Mouse (Mus musculus) left cerebral cortex, adult 11 months (tissue): ENCODE data around the gene Gm3149.
"Not testable (repeated sequence)": the region's sequence is repeated elsewhere in the genome, so short reads cannot be mapped to it uniquely, and the experiment has no call there.

ENCODE experiments used
- DNase-seq: peaks from one replicate; pipeline ENCODE4 v3.0.0; 2022; ENCODE audit warnings: low spot score

Gm3149 gene

DNA sequence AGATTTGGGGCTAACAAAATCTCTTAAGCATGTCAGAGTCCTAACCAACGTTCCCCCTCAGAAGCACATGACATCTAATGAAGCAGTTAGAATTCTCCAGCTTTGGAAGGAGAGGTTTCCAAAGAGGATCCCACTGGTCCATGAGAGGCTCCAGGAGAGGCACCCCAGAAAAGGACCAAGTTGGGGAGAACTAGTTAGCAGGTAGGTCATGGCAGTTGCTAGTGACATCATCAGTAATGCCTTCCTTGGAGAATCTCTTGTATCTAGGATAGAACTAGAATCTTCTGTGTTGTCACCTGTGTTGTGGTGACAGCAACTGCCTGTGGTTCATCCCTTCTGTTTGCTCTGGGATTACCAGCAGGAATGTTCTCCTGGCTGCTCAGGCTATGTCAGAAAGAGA is at the start of gene Gm3149:
Gene Gm3149, plus strand, starts transcription at position 301 of the 400 bp plus-strand sequence.
- DNase-seq: not testable (repeated sequence)

DNA sequence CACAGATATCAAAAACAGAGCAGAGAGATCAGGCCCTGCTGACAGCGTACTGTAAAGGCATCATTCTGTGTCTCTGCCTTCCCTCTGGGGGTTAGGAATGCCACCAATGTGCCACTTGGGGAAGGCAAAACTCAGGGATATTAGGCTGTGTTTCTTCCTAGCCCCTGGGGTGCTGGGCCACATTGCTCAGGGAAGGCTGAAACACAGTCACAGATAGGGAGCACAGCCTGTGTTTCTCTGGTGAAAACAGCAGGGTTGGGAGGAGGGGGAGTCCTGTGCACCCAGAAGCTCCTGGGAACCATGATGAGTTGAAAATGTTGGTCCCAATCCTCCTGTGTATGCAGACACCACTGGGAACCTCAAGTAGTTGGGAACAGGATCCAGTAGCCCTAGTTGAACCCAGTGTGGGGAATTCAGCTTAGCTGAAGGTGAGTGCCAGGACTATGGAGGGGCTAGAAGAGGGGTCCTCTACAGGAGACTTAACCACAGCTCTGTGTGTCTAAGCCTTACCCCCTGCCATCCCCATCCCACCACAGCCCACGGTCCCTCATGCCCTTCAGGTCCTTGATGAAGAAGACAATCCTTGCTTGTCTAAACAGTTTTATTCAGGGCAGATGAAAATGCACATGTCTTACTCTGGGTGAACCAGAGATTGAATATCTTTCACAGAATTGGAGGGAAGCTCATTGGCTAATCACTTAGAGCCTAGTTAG is 47.7 kb upstream of the Gm3149 start:
- not testable (repeated sequence) for DNase-seq

DNA sequence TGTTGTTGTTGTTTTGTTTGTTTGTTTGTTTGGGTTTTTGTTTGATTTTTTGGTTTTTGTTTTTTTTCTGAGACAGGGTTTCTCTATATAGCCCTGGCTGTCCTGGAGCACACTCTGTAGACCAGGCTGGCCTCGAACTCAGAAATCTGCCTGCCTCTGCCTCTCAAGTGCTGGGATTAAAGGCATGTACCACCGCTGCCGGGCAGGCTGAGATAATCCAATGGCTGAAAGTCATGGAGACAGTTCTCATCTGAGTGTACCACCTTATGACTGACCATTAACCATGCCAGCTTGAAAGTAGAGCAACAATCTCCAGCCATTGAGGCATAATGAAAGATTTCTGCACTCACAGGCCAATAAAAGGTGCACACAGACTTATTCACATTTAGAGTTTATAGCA is 37.3 kb upstream of the Gm3149 start:
- not testable (repeated sequence) for DNase-seq

DNA sequence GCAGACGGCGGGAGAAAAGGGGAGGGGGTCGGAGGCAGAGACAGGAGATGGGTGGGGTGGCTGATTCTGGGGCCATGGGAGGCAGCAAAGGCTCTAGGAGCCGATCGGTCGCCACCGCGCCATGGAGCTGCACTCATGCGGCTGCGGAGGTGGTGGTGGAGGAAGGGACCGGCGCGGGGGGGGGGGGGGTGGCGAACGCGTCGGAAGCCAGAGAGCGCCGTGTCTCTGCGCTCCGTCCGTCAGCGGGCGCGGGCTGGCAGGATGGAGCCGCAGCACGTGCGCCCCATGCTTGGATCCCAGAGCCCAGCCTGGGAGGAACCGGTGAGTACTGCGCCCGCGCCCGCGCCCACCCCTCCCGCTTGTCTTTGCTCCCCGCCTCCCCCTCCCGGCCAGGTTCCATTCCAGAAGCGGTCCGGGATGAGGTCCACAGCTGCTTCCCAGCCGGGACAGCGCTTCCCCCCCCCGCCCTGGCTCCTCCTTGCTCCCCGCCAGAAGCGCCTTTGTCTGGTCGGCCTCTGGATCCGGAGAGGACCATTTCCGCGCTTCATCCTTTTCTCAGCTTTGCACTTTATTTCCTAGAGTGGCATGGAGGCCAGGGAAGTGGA is 17.5 kb downstream of the Gm3149 start, which contains the start of gene 2610042L04Rik:
Gene 2610042L04Rik, plus strand, starts transcription at position 288 of the 605 bp plus-strand sequence.
- DNase-seq: not testable (repeated sequence)

GRCm38 (mm10) chr14:4335506-4335905 is 18.4 kb downstream of the Gm3149 start:
- not testable (repeated sequence) for DNase-seq

- DNase-seq: not testable (repeated sequence)
Measured at GRCm38 (mm10) chr14:4368991-4369390, 51.9 kb downstream of the Gm3149 start.

- not testable (repeated sequence) for DNase-seq
Measured at GRCm38 (mm10) chr14:4369691-4370090, 52.6 kb downstream of the Gm3149 start.
